9 mouse cellular contexts compared by ENCODE assay signal in the genomic region with DNA sequence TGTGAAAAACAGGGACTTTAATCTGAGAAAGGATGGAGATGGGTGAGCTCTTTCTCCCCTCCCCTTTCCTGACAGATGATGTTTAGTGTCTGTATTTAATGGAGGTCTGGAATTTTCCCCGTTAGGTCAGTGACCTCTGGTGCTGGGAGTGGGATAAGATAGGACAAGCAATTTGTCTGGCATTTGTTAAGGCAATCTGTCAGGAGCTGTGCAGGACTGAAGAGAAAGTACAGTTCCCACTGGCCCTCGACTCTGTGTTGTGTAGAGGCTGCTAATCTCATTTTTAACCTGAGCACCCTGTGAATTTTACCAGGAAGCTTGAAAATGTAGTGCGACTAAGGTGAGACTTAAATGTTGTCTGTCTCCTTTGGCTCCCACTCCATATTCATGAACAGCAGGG. TPM values are rescaled to one million over a fixed set of nuclear protein-coding genes. Genes with fewer than 3 reads are reported as not detected.
DNase-seq lines count a peak whose midpoint lies in the region; ATAC-seq and TF ChIP-seq lines count a peak whose summit lies in the region.
"Had no signal": no experiment of that assay in that cellular context is flagged by ENCODE, and none has a peak within 500 bp of the region (broad histone marks: within the 10 kb centered on the region; RNA-seq: fewer than 3 reads in every experiment).

No protein-coding gene starts in this region.

- peaks cover 6% of the 10 kb centered on the region; the same call in 1 of the 2 replicates for H3K4me1 ChIP-seq in lung, embryonic 14.5 days (ENCODE audit: insufficient read depth)
- peaks cover 19% of the 10 kb centered on the region for H3K4me1 ChIP-seq in midbrain, embryonic 11.5 days (ENCODE audit: control insufficient read depth, insufficient read depth, low read length)

- H3K9ac ChIP-seq in lung, embryonic 14.5 days: no peak overlapping the region
- 0 out of 2 replicates have a peak overlapping the region, but pooled peaks have one; percentile 24 for H3K9ac ChIP-seq in midbrain, embryonic 11.5 days (ENCODE audit: low read length)

- no peak for TF ChIP-seq CTCF in lung, embryonic 14.5 days (IDR thresholded peaks at IDR 0.05; ENCODE audit: low read depth)

- WGBS in lung, embryonic 14.5 days: 14% methylated on average over 3 of the region's 3 CpGs
- 3% methylated on average over 3 of the region's 3 CpGs for WGBS in midbrain, embryonic 11.5 days

- no peaks in the 10 kb centered on the region for H3K9me3 ChIP-seq in lung, embryonic 14.5 days (ENCODE audit: low read depth, low read length)
- no peaks in the 10 kb centered on the region for H3K9me3 ChIP-seq in midbrain, embryonic 11.5 days (ENCODE audit: control insufficient read depth, low read length)

- peak; percentile 13 for DNase-seq in cerebellum, adult 8-10 months
- no peak for DNase-seq in cerebellum, postnatal 14 days
- peak; percentile 5 for DNase-seq in lung, embryonic 14.5 days
- no peak for DNase-seq in lung, postnatal 25 days (ENCODE audit: low spot score)
- peak; percentile 88 for DNase-seq in midbrain, embryonic 11.5 days (ENCODE audit: low spot score, missing footprints)
- no peak for DNase-seq in adipocyte (ENCODE audit: low spot score)
- no peak for DNase-seq in T-cell, adult 2 months (ENCODE audit: low spot score)
- no peak for DNase-seq in adrenal gland, postnatal 4 days (ENCODE audit: low spot score in 2 of 2)

- H3K36me3 ChIP-seq in lung, embryonic 14.5 days (ENCODE audit: insufficient read depth): no peaks in the 10 kb centered on the region
- H3K36me3 ChIP-seq in midbrain, embryonic 11.5 days (ENCODE audit: control insufficient read depth, insufficient read depth, low read length): no peaks in the 10 kb centered on the region

- no peak overlapping the region for H3K4me2 ChIP-seq in lung, embryonic 14.5 days
- peak overlapping the region; percentile 82 for H3K4me2 ChIP-seq in midbrain, embryonic 11.5 days

- H3K27ac ChIP-seq in lung, embryonic 14.5 days (ENCODE audit: low read depth): no peak overlapping the region
- peak overlapping the region; percentile 59; the same call in 1 of the 2 replicates for H3K27ac ChIP-seq in midbrain, embryonic 11.5 days (ENCODE audit: low read depth, low read length)

- no peak for ATAC-seq in lung, embryonic 14.5 days (ENCODE audit: insufficient read depth)
- no peak for ATAC-seq in midbrain, embryonic 11.5 days (ENCODE audit: low FRiP score)
- ATAC-seq: Patski had no signal

- no peak overlapping the region for H3K4me3 ChIP-seq in lung, embryonic 14.5 days (ENCODE audit: low read depth, low read length)
- peak overlapping the region; percentile 87; the same call in 1 of the 2 replicates for H3K4me3 ChIP-seq in midbrain, embryonic 11.5 days (ENCODE audit: low read depth, low read length)

- peaks cover 25% of the 10 kb centered on the region for H3K27me3 ChIP-seq in lung, embryonic 14.5 days (ENCODE audit: insufficient read depth, low read length)
- 0 out of 2 replicates have a peak, but pooled peaks cover 3% of the 10 kb centered on the region for H3K27me3 ChIP-seq in midbrain, embryonic 11.5 days (ENCODE audit: control insufficient read depth, insufficient read depth, low read length)
- H3K27me3 ChIP-seq: Patski had no signal

RNA-seq across cellular contexts. Expression of gene Rragd, which starts 2.8 kb away (rescaled TPM):
- polyA plus RNA-seq in lung, embryonic 14.5 days (2014; fragmentation: Nextera tagmentation; extraction: Ambion mirVana): 1.8 and 2.7 TPM in 2 replicates
- 32.9 and 34.9 TPM in 2 replicates for polyA plus RNA-seq in midbrain, embryonic 11.5 days (2014; fragmentation: Nextera tagmentation; extraction: Ambion mirVana)
- total RNA-seq in adrenal gland, postnatal 4 days (2021): 10 to 100 TPM in 1 of 2 experiments, 1 to 10 TPM in 1; 9.0 to 10.7 TPM

RNA-seq across cellular contexts. Expression of gene Ankrd6, which starts 35.0 kb away (rescaled TPM):
- 4.0 and 4.7 TPM in 2 replicates for polyA plus RNA-seq in lung, embryonic 14.5 days (2014; fragmentation: Nextera tagmentation; extraction: Ambion mirVana)
- polyA plus RNA-seq in midbrain, embryonic 11.5 days (2014; fragmentation: Nextera tagmentation; extraction: Ambion mirVana): 33.2 and 37.3 TPM in 2 replicates
- total RNA-seq in adrenal gland, postnatal 4 days (2021): 1 to 10 TPM; 7.6 to 10.0 TPM

RNA-seq across cellular contexts. Expression of gene Ube2j1, which starts 45.5 kb away (rescaled TPM):
- polyA plus RNA-seq in lung, embryonic 14.5 days (2014; fragmentation: Nextera tagmentation; extraction: Ambion mirVana): 50.7 and 57.4 TPM in 2 replicates
- 59.6 and 62.8 TPM in 2 replicates for polyA plus RNA-seq in midbrain, embryonic 11.5 days (2014; fragmentation: Nextera tagmentation; extraction: Ambion mirVana)
- 10 to 100 TPM; 63.1 to 65.9 TPM for total RNA-seq in adrenal gland, postnatal 4 days (2021)

Comparison
In these comparisons a context has a peak if more than half of its experiments do, and no peak if none do; other contexts are left out.
1. DNase-seq: peak in cerebellum, adult 8-10 months (single experiment), lung, embryonic 14.5 days (single experiment) and midbrain, embryonic 11.5 days (single experiment); none in cerebellum, postnatal 14 days (0 of 2), lung, postnatal 25 days (single experiment), adipocyte (single experiment), T-cell, adult 2 months (single experiment) and adrenal gland, postnatal 4 days (0 of 2).